Mouse (Mus musculus) hematopoietic stem cell, adult 5-6 weeks (primary cell): ENCODE measurements around the gene Dppa5a. TPM values are rescaled to one million over a fixed set of nuclear protein-coding genes. Genes with fewer than 3 reads are reported as not detected.
"Not testable (repeated sequence)": the region's sequence is repeated elsewhere in the genome, so short reads cannot be mapped to it uniquely, and the experiment has no call there.

Source experiments
- ATAC-seq, 2 experiments: fragments of 125-278 bp in 1 of 2; replicated peaks in 1 of 2; 2 replicates each; pipeline ENCODE4 v1.8.0; 2016 to 2017; ENCODE audit warnings: inconsistent platforms in 2 of 2, mild to moderate bottlenecking in 2 of 2, moderate number of reproducible peaks in 2 of 2, low read depth in 1 of 2, moderate TSS enrichment in 1 of 2; ENCODE audit not compliant: low FRiP score in 2 of 2, poor library complexity in 2 of 2, severe bottlenecking in 2 of 2, insufficient read depth in 1 of 2, low TSS enrichment in 1 of 2
- total RNA-seq: library from RNA; stranded (forward); fragments of 172-1452, 232-1000 nt; gene quantifications from 2 replicates; pipeline ENCODE4 v1.2.3, GENCODE M21; 2017

The Dppa5a gene
- total RNA-seq, 1 experiment from 2014 or later, result not detected

GRCm38 (mm10) chr9:78369786-78370185 is 1.8 kb upstream of the Dppa5a start:
- no peak for ATAC-seq

GRCm38 (mm10) chr9:78369349-78369748 is 1.4 kb upstream of the Dppa5a start:
- ATAC-seq, result no peak

- no peak for ATAC-seq
These were observed 805 bp upstream of the Dppa5a start for GRCm38 (mm10) chr9:78368671-78369293.

- ATAC-seq, result no peak
These were observed 2.0 kb downstream of the Dppa5a start for GRCm38 (mm10) chr9:78365850-78366544.

- ATAC-seq, result no peak
These were observed 3.3 kb downstream of the Dppa5a start for GRCm38 (mm10) chr9:78364701-78365100.

- peak; percentile 72 to 82 for ATAC-seq
These were observed 4.6 kb downstream of the Dppa5a start for GRCm38 (mm10) chr9:78363374-78363773.

GRCm38 (mm10) chr9:78360484-78360872 is 7.5 kb downstream of the Dppa5a start:
- no peak for ATAC-seq

GRCm38 (mm10) chr9:78359750-78360483 is 8.1 kb downstream of the Dppa5a start:
- ATAC-seq, result no peak

- ATAC-seq, result peak; percentile 32 to 51; a peak in 3 of 4 replicates
These were observed 9.9 kb downstream of the Dppa5a start for GRCm38 (mm10) chr9:78358053-78358452.

GRCm38 (mm10) chr9:78355611-78356010 is 12.4 kb downstream of the Dppa5a start, which contains the start of gene Gsta2:
TSS of gene Gsta2 (minus strand) at chr9:78355788.
- ATAC-seq, result no peak

- no peak for ATAC-seq
These were observed 13.1 kb downstream of the Dppa5a start for GRCm38 (mm10) chr9:78354665-78355578.

GRCm38 (mm10) chr9:78351504-78352220 is 16.3 kb downstream of the Dppa5a start:
- ATAC-seq, result no peak

- not testable (repeated sequence) for ATAC-seq
These were observed 18.0 kb downstream of the Dppa5a start for GRCm38 (mm10) chr9:78350007-78350406.

- not testable (repeated sequence) for ATAC-seq
These were observed 18.8 kb downstream of the Dppa5a start for GRCm38 (mm10) chr9:78349141-78349540.

GRCm38 (mm10) chr9:78348206-78349004 is 19.6 kb downstream of the Dppa5a start:
- not testable (repeated sequence) for ATAC-seq

- no peak for ATAC-seq
These were observed 21.0 kb downstream of the Dppa5a start for GRCm38 (mm10) chr9:78347004-78347403.
